Mouse (Mus musculus): ENCODE measurements around the gene Nuak2.

DNA sequence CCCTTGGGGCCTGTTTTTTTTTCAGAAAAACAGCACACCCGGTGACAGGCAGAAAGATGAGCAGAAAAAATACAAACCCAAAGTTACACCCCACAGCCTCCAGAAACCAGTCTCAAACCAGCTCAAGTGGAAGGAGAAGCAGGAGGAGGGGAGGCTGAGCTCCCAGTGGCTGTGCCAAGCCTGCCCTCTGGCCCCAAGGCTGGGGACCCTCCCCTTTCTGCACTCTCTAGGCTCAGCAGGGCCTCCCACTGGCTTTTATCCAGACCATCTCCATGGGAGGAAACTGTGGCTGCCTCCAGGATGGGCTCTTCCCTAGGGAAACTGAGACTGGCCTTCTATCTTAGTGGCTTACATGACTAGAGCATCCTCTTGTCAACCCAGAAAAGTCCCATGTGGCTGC is 40.9 kb downstream of the Nuak2 start:
- TF ChIP-seq CTCF (IDR thresholded peaks at IDR 0.05; ENCODE audit: control insufficient read depth, insufficient read depth, insufficient replicate concordance, low read depth, low read length), result no peak
- TF ChIP-seq POLR2A (IDR thresholded peaks at IDR 0.05; ENCODE audit: control insufficient read depth, low read depth, low read length), result no peak

All from testis, adult 2 months (tissue).